Mouse (Mus musculus) cerebellum, postnatal 10 days (tissue): ENCODE results near the gene Gm20388.

ENCODE experiments used
- DNase-seq, 2 experiments: peaks; one replicate each; pipeline ENCODE4 v3.0.0; 2021; ENCODE audit warnings: mixed read lengths in 2 of 2

Gene Gm20388

GRCm38 (mm10) chr8:120300601-120301141, 390.0 kb downstream of the Gm20388 start:
- DNase-seq = peak; percentile 94 to 95

GRCm38 (mm10) chr8:120302941-120303675, 392.5 kb downstream of the Gm20388 start:
- peak; percentile 62 to 70 for DNase-seq

GRCm38 (mm10) chr8:120304097-120304496, 393.5 kb downstream of the Gm20388 start:
- DNase-seq = peak; percentile 65 to 74

- peak; percentile 82 to 86 for DNase-seq
These were observed 395.3 kb downstream of the Gm20388 start for GRCm38 (mm10) chr8:120305800-120306385.

- peak; percentile 76 to 83 for DNase-seq
These were observed 396.5 kb downstream of the Gm20388 start for GRCm38 (mm10) chr8:120307103-120307502.

- no peak for DNase-seq
These were observed 396.9 kb downstream of the Gm20388 start for GRCm38 (mm10) chr8:120307528-120307927.

GRCm38 (mm10) chr8:120308131-120308530, 397.5 kb downstream of the Gm20388 start:
- peak; percentile 74 to 79 for DNase-seq

- DNase-seq = peak; percentile 83 to 89
These were observed 397.9 kb downstream of the Gm20388 start for GRCm38 (mm10) chr8:120308553-120308952.

- DNase-seq = peak; percentile 89 to 94
These were observed 398.7 kb downstream of the Gm20388 start for GRCm38 (mm10) chr8:120309326-120309725.

GRCm38 (mm10) chr8:120310063-120310462, 399.4 kb downstream of the Gm20388 start:
- DNase-seq = peak; percentile 73 to 79

- DNase-seq = no peak
These were observed 401.8 kb downstream of the Gm20388 start for GRCm38 (mm10) chr8:120312452-120312851.

- DNase-seq = peak in 1 of 2 experiments; percentile 79
These were observed 403.0 kb downstream of the Gm20388 start for GRCm38 (mm10) chr8:120313674-120314073.

- DNase-seq = no peak
These were observed 404.3 kb downstream of the Gm20388 start for GRCm38 (mm10) chr8:120314932-120315331.

GRCm38 (mm10) chr8:120315644-120316043, 405.0 kb downstream of the Gm20388 start:
- DNase-seq = peak in 1 of 2 experiments; percentile 58

GRCm38 (mm10) chr8:120316707-120317106, 406.1 kb downstream of the Gm20388 start:
- peak in 1 of 2 experiments; percentile 55 for DNase-seq

- peak; percentile 81 to 85 for DNase-seq
These were observed 406.6 kb downstream of the Gm20388 start for GRCm38 (mm10) chr8:120317118-120317824.

- DNase-seq = peak in 1 of 2 experiments; percentile 42
These were observed 407.9 kb downstream of the Gm20388 start for GRCm38 (mm10) chr8:120318476-120318991.

GRCm38 (mm10) chr8:120319449-120319848, 408.8 kb downstream of the Gm20388 start:
- DNase-seq = peak; percentile 91 to 94

GRCm38 (mm10) chr8:120320146-120320545, 409.5 kb downstream of the Gm20388 start:
- peak in 1 of 2 experiments; percentile 55 for DNase-seq

GRCm38 (mm10) chr8:120321724-120322123, 411.1 kb downstream of the Gm20388 start:
- DNase-seq = peak; percentile 59 to 68

- peak; percentile 68 to 83 for DNase-seq
These were observed 412.4 kb downstream of the Gm20388 start for GRCm38 (mm10) chr8:120322956-120323448.

GRCm38 (mm10) chr8:120324555-120324954, 413.9 kb downstream of the Gm20388 start:
- DNase-seq = peak in 1 of 2 experiments; percentile 55
